Mouse (Mus musculus) kidney, postnatal 25 days (tissue): ENCODE data around the gene 9830107B12Rik.
"Not testable (repeated sequence)": the region's sequence is repeated elsewhere in the genome, so short reads cannot be mapped to it uniquely, and the experiment has no call there.

Source experiments
- DNase-seq, 2 experiments: peaks; one replicate each; pipeline ENCODE4 v3.0.0; 2021; ENCODE audit warnings: mixed read lengths in 2 of 2

9830107B12Rik gene

GRCm38 (mm10) chr17:48146120-48146519 lies at the start of gene 9830107B12Rik:
TSS of gene 9830107B12Rik (minus strand) at chr17:48146268.
- no peak for DNase-seq

- DNase-seq = no peak
These were observed 46.3 kb upstream of the 9830107B12Rik start for GRCm38 (mm10) chr17:48192366-48192765.

GRCm38 (mm10) chr17:48185252-48185651 lies 39.2 kb upstream of the 9830107B12Rik start:
- DNase-seq = no peak

- not testable (repeated sequence) for DNase-seq
These were observed 21.0 kb upstream of the 9830107B12Rik start, which contains the start of gene A530064D06Rik for GRCm38 (mm10) chr17:48167103-48167502. TSS of gene A530064D06Rik (minus strand) at chr17:48167275.

- DNase-seq = no peak
These were observed 11.5 kb upstream of the 9830107B12Rik start for GRCm38 (mm10) chr17:48157382-48158076.

GRCm38 (mm10) chr17:48132810-48133209 lies 13.3 kb downstream of the 9830107B12Rik start:
- no peak for DNase-seq

GRCm38 (mm10) chr17:48120456-48120855 lies 25.6 kb downstream of the 9830107B12Rik start:
- no peak for DNase-seq

GRCm38 (mm10) chr17:48119656-48120055 lies 26.4 kb downstream of the 9830107B12Rik start:
- DNase-seq = peak; percentile 65 to 84

GRCm38 (mm10) chr17:48118570-48118969 lies 27.5 kb downstream of the 9830107B12Rik start:
- DNase-seq = no peak

- peak in 1 of 2 experiments; percentile 51 for DNase-seq
These were observed 35.4 kb downstream of the 9830107B12Rik start for GRCm38 (mm10) chr17:48110547-48111287.

GRCm38 (mm10) chr17:48108520-48108919 lies 37.5 kb downstream of the 9830107B12Rik start:
- DNase-seq = no peak

- DNase-seq = no peak
These were observed 38.2 kb downstream of the 9830107B12Rik start for GRCm38 (mm10) chr17:48107862-48108261.

GRCm38 (mm10) chr17:48107333-48107732 lies 38.7 kb downstream of the 9830107B12Rik start:
- DNase-seq = no peak

GRCm38 (mm10) chr17:48100441-48101417 lies 45.3 kb downstream of the 9830107B12Rik start:
- peak; percentile 83 to 85 for DNase-seq

- no peak for DNase-seq
These were observed 46.8 kb downstream of the 9830107B12Rik start for GRCm38 (mm10) chr17:48099312-48099711.

GRCm38 (mm10) chr17:48098528-48098890 lies 47.6 kb downstream of the 9830107B12Rik start:
- no peak for DNase-seq

GRCm38 (mm10) chr17:48097743-48098527 lies 48.1 kb downstream of the 9830107B12Rik start:
- peak in 1 of 2 experiments; percentile 37 for DNase-seq

GRCm38 (mm10) chr17:48097011-48097742 lies 48.9 kb downstream of the 9830107B12Rik start:
- DNase-seq = peak; percentile 43 to 49

GRCm38 (mm10) chr17:48096321-48096720 lies 49.7 kb downstream of the 9830107B12Rik start:
- no peak for DNase-seq

- DNase-seq = no peak
These were observed 50.3 kb downstream of the 9830107B12Rik start for GRCm38 (mm10) chr17:48095718-48096121.
